Mouse (Mus musculus) left cerebral cortex, adult 11 months (tissue): ENCODE data around the gene Gm6760.

Source experiments
- DNase-seq: peaks from one replicate; pipeline ENCODE4 v3.0.0; 2022; ENCODE audit warnings: low spot score

Gm6760 gene

GRCm38 (mm10) chrX:64152098-64152497 is at the start of gene Gm6760:
Gene Gm6760 (minus strand): TSS chrX:64152198.
- DNase-seq, result no peak

DNA sequence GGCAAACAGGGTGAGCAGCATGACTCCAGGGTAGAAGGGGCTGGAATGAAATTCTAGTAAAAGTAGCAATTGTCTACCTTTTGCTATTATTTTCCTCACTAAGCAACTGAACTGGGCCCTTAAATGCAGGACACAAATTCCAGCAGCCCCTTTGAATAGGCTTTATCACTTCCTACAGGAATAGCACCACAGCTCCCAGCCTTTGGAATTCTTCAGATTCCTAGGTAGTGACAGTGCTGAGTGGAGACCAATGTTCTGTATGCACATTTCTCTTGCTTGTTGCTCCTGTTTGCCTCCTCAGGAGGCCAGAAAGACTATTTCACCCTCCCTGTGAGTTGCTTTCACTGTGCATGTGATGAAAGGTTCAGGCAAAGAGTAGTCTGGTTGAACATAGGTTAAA is 29.2 kb upstream of the Gm6760 start:
- DNase-seq, result no peak

DNA sequence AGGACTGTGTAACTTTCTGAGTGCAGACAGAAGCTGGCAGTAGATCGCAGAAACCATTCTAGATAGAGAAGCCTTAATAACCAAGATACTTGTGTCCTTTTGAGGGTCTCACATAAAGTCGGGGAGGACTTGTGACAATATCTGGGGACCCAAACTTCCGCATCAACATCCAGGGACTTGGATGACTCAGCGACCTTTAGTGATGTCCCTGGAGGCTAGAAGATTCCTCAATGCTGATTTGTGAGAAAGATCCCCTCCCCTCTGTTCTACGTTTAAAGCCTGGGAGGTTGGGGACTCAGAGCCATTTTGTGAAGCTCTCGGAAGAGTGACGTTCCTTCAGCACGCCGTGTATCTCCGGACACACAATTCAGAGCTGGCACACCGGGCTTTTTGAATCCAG is 21.2 kb upstream of the Gm6760 start, which contains the start of gene 3830417A13Rik:
Gene 3830417A13Rik, plus strand, starts transcription at position 301 of the 400 bp plus-strand sequence.
- no peak for DNase-seq
